Mouse (Mus musculus) heart, postnatal 4 days (tissue): Measurements from ENCODE around the gene Defb3. TPM values are rescaled to one million over a fixed set of nuclear protein-coding genes. Genes with fewer than 3 reads are reported as not detected.
"Not testable (repeated sequence)": the region's sequence is repeated elsewhere in the genome, so short reads cannot be mapped to it uniquely, and the experiment has no call there.

Source experiments
- DNase-seq: peaks from one replicate; pipeline ENCODE4 v3.0.0; 2021
- total RNA-seq, 2 experiments: library from RNA; stranded (reverse); gene quantifications; 2 replicates each; pipeline ENCODE4 v1.2.3; 2021

Gene Defb3
- total RNA-seq = not detected

DNA sequence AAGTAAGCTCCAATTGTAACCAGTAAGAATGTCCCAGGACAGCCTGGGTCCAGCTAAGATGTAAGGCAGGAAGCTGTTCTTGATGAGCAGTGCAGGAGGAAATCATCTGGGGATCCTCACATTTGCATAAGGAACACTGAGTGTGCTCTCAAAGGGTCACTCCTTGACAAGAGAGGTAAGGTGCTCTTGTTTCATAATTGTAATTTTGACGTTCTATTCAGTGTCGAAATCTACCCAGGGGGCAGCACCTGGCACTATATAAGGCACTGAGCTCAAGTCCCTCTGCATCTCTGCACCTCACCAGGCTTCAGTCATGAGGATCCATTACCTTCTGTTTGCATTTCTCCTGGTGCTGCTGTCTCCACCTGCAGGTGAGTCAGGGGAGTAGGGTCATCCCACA, at the start of gene Defb3:
Gene Defb3, plus strand, starts transcription at position 301 of the 400 bp plus-strand sequence.
- not testable (repeated sequence) for DNase-seq

DNA sequence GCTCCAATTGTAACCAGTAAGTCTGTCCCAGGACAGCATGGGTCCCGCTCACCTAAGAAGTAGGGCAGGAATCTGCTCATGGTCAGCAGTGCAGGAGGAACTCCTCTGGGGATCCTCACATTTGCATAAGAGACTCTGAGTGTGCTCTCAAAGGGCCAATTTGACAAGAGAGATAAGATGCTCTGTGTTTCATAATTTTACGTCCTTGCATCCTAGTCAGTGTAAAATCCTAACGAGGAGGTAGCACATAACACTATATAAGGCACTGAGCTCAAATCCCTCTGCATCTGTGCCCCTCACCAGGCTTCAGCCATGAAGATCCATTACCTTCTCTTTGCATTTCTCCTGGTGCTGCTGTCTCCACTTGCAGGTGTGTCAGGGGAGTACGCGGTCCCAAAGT, 45.9 kb upstream of the Defb3 start, which contains the start of gene Defb5:
Gene Defb5, plus strand, starts transcription at position 301 of the 400 bp plus-strand sequence.
- no peak for DNase-seq

DNA sequence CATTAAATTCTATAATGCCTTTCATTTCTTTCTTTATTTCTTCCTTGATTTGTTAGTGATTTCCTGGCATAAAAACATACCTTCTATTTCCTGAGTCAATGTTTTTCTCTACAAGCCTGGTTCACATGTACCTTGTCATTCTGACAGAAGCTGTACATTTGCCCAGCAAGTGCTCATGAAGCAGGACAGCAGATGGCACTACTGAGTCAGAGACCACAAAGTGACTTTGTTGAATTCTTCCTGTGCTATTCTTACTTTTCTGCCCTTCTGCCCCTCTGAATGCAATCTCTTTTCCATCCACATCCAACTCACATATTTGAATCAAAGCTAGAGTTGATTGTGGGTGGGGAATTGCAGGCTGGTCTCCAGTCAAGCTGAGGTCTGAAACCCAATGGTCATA, 35.0 kb upstream of the Defb3 start:
- DNase-seq = no peak

DNA sequence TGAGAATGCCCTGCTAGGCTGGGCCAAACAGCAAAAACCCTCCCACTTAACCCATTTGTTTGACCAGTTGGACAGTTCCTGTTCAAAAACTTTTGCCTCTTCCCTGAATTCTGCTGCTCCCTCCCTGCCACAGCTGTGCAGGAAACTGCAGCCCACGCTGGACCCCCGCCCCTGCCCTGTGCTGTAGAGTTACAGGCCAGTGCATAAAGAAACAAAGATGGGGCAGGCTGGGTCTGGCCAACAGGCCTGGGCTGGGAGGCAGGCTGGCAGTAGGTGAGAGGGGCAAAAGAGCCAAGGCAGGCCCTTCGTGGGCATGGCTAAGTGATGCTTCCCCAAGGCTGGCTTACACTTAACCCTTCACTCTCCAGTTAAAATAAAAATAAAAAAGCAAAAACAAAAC, 33.5 kb upstream of the Defb3 start:
- DNase-seq = no peak

DNA sequence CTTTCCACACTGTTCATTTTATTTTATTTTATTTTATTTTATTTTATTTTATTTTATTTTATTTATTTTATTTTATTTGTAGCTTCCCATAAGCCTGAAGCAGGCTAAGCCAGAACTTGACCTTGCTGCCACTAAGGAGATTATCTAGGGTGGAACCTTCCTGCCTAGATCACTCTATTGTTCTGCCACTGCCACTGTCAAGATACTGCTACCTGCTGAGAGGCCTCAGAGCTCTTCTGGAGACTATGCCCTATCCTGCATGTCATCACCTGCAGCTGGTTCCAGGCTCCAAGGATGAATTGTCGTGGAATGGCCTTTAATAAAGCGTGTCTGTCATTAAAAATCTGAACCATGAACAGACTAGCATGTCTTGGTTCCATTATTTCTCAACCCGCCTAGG, 5.2 kb downstream of the Defb3 start:
- not testable (repeated sequence) for DNase-seq

DNA sequence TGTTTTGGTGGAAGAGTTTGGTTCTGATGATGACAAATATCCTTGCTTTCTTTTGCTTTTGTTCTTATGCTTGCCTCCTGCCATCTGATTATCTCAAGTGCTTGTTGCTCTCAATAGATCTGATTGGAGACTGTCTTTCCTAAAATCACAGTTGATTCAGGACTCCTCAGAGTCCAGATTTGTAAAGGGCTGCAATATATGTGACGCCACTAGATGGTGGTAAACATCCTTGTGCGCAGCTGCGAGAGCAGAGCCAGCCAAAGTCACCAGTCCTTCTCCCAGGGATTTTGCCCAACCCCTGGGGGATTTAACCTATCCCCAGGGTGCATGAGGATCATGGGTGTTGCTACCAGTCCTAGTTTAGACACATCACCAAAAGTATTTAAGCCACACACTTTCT, 38.7 kb downstream of the Defb3 start:
- peak; percentile 11 for DNase-seq

Other genes with a start within 250 kb of the Defb3 start
- gene Defb39, start 228.6 kb upstream of the Defb3 start, total RNA-seq = not detected
- not detected for gene Defb12, start 178.5 kb upstream of the Defb3 start, total RNA-seq
- not detected for gene Defb34, start 169.6 kb upstream of the Defb3 start, total RNA-seq
- not detected for gene Gm45826, start 152.6 kb upstream of the Defb3 start, total RNA-seq
- gene Defb14, start 99.0 kb upstream of the Defb3 start, total RNA-seq = not detected
- not detected for gene Defb4, start 94.7 kb upstream of the Defb3 start, total RNA-seq
- not detected for gene Defb6, start 67.9 kb upstream of the Defb3 start, total RNA-seq
- gene Defb46, start 53.4 kb upstream of the Defb3 start, total RNA-seq = not detected
- not detected for gene Defb5, start 45.8 kb upstream of the Defb3 start, total RNA-seq
- not detected for gene Defb8, start 154.2 kb downstream of the Defb3 start, total RNA-seq
- gene Defb7, start 201.7 kb downstream of the Defb3 start, total RNA-seq = not detected